Mouse (Mus musculus) MEL-GATA-1-ER (cell line): ENCODE results near the gene Anapc15-ps.

Source experiments
- DNase-seq: peaks from one replicate; pipeline ENCODE4 v3.0.0-alpha.2; 2012; ENCODE audit warnings: low read depth; ENCODE audit errors: extremely low read depth

Gene Anapc15-ps

DNA sequence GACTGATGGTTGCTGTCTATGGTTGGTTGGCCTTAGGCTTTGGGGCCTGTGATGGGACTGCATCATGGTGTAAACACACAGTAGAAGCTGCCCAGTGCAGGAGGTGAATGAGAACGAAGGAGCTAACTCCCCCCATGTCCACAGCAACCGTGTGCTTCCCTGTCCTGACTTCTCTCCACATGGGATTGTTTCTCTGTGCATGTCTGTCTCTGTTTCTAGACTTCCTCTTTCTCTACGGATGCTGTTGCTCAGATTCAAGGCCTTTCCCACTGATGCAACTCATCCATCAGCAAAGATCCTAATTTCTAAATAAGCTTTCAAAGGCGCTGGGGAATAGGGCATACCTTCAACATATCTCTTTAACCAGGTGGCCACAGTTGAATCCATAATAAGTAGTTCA is 3.4 kb downstream of the Anapc15-ps start:
- DNase-seq = no peak

DNA sequence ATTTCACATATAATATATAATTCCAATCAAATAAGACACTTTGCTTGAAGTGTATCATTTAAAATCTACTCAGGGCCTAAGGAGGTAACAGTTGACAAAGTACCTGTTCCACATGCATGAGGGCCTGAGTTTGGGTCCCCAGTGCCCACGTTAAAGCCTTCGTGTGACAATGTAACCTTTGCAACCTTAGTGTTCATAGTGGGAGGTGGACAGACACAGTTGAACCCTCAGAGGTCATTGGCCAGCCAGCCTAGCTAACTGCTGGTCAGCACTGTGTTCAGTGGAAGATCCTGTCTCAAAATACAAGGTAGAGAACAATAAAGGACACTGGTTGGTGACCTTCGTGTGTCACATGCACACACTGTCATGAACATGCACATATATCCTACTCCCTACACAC is 4.2 kb downstream of the Anapc15-ps start:
- DNase-seq = no peak

DNA sequence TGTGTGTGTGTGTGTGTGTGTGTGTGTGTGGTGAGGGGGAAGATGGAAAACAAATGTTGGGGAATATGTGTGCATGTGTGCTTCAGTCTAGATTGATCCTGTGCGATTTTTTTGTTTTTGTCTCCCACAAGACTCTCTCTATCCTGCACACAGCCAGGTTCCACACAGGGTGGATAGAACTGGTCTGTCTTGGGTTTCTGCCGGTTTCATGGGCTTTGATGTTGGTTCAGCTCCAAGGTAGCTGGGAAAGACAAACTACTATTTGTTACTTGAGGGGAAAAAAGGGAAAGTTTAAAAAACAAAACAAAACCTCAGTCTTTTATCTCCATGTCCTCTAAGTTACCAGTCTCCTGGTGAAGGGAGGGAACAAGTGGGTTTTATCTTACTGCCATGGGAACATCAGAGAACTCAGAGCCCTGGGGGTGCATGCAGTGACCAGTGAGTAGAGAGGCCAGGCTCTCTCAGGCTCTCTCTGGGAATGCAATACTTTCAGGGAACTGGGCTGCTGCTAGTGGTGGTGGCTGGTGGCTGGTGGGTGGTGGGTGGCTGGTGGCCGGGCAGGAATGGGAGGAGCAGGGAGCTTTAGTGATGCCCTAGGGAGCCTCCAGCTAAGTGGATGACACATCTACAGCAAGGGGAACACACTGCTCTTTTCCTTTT is 5.8 kb downstream of the Anapc15-ps start:
- no peak for DNase-seq

DNA sequence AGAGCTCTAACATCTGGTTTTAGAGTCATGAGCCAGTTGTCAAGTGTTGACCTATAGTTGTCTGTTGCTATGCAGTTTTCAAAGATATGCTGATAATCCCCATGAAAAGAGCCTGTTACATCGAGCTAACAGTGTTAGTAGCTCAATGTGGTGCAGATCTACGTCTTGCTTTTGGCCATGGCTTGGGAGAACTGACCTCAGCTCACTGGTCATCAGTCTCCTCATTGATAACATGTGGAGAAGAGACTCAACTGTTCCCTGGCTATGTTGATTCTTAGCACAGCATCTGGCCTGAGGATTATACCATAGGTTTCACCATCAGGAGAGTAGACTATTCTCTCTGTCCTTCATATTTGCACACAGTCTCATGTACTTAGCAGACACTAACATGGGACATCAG is 6.5 kb downstream of the Anapc15-ps start:
- no peak for DNase-seq

DNA sequence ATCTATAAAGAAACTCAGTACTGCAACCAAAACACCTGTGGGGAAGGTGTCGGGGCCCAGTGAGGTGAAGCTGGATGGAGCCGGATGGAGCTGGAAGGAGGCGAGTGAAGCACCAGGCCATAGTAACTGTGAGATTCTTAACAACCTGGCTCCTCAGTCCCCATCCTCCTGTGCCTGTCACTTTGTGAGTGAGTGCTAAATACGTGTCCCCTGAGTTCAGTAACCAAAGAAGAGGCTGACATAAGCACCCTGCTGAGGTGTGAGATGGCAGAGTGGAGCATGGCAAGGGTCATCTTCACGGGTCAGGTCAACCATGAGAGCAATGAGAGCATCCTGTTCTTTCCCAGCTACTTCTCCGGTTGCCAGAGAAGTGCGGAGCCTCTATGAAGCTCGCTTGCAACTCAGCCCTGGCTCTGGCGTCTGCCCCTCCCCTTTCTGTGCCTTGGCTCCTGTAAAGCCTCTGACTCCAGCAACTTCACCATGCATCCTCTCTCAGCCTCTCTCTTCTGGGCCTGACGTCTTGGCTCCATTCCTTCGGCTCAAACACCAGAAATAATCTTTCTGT is 7.7 kb downstream of the Anapc15-ps start:
- no peak for DNase-seq

DNA sequence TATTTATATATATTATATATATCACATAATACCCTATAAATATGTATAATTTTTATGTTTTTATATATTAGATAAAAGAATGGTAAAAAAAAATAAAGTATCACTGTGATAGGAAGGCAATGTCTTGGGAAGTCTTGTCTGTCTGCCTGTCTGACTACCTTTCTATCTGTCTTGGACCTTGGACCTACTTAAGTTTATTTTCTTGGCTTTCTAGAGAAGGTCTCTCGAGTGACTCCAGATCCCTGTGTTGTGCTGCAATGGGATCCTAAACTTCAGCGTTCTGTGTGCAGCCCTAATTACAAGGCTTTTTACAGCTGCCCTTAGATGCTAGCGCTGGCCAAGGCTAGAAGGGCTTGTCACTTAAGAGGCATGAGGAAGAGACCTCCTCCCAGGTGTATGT is 8.6 kb downstream of the Anapc15-ps start:
- DNase-seq = no peak

DNA sequence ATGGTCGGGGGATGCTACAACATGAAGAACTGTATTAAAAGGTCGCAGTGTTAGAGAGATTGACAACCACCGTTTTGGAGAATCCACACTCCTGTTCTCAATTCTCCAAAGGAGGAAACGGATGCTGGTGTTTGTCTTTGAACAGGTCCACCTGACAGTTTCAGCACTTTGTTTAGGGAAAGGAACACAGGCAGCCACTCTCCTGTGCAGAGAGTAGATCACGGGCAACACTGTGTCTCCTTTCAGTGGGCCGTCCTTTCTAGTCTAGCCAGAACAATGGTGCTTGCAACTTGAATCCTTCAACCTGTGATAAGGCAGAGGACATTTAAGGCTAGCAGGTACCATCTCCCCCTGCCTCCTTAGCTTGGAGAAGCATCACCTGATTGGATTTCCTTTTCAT is 12.9 kb downstream of the Anapc15-ps start:
- DNase-seq = no peak

DNA sequence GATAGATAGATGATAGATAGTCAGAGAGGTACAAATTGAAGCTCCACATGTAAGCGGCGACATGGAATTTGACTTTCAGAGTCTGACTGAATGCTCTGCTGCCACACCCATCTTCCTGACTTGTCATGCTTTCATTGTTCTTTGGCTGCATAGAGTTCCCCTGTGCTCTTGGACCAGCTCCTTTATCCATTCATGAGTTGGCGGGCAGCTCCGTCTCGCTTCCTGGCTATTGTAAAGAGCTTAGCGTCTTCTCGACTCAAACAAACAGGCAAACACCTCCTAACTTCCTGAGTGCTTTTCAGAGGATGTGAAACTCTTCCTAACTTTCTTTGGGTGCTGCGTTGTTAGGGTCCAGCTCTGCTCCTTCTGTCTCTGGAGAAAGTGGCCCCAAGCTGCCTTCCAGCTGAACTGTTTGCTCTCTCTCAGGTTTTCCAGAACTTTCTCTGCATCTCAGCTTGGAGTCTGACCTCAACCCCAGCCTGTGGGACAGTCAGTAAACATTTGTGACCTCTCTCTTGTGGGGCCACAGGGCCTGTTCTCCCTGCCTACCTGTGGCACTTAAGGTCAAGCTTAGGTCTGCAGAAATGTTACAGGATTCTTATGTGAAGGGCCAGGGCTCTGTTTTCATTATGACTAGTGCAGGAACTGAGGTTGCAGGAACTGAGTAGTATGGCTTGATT is 13.6 kb downstream of the Anapc15-ps start:
- DNase-seq = no peak

DNA sequence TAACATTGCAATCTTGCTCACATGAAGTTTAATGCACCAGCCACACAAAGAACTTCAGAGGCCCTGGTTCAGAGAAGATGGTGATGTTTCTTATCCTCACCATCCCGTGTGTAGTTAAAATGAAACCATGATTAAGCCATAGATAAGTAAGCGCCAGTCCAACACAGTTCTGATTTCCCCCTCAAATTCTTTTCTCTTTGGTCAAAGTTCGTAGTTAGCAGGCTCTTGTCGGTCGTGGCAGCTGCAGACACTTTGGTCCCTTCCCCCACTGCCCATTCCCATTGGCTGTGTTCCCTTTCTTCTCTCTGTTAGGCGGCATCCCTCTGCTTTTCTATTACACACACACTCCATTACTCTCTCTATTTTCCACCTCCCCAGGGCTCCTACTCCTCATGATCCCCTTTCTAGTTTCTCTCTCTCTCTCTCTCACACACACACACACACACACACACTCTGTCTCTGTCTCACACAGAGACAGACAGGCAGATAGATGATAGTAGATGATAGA is 14.4 kb downstream of the Anapc15-ps start:
- no peak for DNase-seq

DNA sequence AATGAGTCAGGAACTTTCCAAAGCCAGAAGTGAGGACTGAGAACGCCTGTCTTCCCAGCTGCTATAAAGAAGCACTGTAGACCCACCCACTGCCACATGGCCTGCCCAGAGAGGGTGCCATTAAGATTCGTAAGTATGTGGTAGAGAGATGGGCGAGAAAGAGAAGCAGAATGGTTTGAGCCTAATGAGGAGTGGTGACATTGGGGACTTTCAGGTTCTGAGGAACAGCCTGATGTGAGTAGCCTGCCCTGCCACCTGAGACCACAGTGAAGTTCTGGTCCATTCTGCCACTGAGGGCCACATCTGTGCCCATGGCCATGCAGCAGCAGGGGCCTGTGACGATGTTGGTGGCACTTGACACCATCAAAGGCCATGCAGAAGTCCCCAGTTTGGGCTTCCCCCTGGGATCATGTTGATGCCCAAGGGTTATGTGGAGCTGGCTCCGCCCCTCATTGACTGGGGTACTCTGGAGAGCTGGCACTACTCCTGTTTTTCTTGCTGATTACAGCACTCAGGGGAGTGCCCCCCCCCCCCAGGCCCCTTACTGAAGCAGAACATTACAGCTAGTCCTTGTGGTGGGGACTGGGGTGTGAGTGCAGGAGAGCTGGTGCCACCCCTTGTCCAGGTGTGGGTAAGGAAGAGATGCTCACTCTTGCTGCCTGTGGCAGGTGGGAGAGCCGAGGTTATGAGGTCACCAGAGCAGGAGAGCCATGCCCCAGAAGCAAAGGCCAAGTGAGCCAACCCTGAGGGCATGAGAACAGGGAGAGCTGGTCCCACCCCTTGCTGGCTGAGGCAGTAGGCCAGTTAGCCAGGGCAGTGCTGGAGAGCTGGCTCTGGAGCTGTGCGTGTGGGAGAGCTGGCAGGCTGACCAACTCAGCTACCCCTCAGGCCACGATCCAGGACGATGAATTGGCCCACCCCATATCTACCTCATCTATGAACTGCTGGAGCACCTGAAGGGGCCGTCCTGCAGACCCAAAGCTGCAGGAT is 16.7 kb downstream of the Anapc15-ps start:
- DNase-seq = no peak

DNA sequence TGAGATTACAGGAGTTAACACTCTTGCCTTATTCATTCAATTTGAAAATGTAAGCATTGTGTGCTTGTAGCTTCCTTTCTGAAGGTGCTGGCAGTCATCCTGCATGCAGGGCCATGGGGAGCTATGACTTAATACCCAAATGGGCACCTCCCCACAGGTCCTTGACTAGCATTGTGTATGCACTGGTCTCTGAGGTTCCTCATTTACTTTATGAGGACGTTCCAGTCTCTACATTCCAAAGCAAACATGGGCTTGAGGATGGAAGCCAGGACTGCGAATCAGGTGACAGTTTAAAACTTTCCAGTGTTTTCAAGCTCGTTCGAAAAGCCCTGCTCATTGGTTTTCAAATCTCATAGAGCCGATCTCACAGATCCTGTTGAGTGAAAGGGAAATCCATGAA is 21.1 kb downstream of the Anapc15-ps start:
- no peak for DNase-seq

DNA sequence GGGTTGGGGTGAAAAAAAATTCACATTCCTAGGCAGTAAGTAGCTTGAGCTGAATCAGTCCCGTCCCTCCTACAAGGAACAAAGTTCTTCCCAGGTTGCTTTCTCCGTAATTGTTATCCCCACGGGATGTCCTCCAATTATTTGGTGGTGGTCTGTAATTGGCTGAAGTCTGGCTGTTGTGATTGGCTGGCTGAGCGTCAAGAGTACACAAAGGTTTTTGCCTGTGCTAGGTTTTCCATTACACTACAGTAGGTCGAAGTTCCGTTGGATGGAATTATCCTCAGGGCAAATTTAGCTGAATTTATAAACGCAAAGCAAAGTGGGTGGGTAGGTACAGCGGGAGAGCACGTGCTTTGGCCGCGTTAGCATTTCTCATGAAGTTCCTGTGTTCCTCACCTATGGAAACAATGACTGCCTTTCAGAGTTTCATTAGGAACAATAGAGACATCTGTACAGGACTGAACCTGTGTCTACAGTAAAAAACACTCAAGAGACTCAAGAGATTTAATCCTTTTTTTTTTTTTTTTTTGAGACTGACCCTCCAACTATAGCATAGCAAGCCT is 24.8 kb downstream of the Anapc15-ps start:
- DNase-seq = no peak

DNA sequence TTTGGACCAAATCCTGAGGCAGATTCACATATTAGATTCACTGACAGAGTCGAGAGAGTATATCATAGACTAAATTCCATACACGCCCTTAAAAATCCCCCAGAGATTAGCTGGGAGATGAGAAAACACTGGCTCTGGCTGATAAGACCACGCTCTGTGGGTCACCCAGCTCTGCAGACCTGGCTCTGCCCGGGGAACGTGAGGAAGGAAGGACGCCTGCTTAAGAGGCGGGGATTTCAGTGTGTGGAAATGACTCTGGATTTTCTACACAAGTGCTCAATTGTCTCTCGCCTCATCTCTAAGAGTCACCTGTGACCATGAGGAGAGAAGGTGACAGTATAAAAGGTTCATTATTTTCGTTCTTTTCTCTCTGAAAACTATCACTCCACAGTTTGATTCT is 26.1 kb downstream of the Anapc15-ps start:
- DNase-seq = no peak

DNA sequence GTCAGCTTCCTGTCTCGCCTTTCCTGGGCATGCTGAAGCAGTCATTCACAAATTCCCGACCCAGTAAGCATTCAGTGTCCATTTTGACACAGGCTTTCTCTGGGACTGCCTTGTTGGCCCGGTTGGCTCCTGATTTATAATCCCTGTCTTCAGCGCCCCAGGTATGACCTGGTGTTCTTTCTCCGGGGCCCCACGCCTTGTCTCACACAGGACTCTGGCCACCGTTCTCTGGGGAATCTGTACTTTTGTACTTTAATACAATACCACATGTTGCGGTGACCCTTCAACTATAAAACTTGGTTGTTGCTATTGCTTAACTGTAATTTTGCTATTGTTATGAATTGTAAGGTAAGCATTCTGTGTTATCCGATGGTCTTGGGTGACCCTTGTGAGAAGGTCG is 26.7 kb downstream of the Anapc15-ps start:
- DNase-seq = no peak

DNA sequence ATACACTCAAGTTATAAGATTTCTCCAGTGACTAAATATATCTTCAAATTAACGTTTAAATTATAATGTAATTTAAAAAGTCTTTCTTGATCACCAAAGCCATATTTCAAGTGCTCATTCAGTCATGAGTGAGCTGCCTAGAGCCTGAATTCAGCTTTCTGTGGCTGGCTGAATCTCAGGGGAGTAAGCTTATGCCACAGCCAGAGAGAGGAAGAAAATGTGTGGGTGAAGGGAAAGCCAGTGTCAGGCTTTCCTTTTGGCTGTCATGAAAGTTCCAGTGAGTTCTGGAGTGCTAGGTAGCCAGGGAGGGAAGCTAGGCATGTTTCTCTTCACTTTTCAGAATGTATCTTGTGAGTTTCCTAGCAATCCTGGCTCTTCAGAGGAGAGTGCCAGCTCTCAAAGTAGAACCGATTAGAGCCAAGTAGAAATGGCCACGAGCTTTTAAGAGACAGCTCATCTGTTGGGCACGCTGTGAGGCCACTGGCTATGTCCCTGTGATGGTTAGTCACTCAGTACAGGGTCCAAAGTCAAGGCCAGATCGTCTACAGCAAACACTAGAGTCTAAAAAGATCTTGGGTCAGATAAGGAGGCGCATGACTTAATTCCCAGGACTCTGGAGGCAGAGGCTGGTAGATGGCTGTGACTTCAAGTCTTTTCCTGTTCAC is 29.4 kb downstream of the Anapc15-ps start:
- no peak for DNase-seq

DNA sequence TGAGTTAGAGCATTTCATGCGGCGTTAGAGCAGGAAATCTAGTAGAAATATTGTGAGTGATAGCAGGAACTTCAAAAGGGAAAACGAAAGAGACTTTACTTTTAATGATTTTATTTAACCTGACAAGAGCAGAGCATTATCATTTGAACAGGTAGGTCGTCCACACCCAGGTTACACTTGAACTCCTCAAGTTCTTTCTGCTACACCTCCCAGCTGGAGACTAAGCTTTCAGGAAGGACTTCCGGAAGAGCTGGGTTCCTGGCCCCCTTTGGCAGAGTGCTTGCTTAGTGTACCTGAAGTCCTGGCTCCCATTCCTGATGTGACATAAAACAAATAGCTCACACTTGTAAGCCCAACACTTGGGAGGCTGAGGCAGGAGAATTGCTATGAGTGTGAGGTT is 30.2 kb downstream of the Anapc15-ps start:
- no peak for DNase-seq

DNA sequence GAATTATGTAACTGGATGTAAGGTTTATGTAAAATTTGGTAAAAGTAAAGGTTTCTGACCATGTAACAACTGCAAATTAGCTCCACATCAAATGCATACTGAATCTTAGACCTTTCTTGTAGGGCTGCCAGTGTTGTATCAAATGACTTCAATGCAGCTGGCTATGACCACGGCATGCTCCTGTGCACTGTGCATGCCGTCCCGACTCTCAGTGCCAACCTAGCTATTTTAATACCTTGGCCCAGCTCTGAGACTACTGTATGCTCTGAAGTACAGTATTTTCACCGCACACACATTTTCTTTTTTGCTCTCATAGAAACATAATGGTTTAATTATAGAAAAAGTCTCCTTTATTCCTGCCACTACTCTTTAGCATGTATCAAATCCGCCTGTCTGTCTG is 31.9 kb downstream of the Anapc15-ps start:
- no peak for DNase-seq

DNA sequence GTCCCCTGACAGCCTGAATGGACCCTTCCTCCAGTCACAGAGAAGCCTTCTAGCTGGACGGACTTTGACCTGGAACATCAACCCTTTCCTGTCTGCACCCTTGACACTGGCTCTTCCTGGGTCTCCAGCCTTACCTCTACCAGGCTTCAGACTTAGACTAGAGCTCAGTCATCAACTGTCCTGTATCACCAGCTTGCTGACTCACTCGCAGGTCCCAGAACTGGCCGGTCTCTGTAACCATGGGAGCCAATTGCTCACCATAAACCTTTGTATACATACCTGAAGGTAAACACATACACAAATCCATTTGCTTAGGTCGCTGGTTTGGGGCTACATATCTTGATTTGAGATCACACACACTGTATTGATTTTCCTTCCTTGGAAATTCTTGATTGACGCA is 33.8 kb downstream of the Anapc15-ps start:
- DNase-seq = no peak

DNA sequence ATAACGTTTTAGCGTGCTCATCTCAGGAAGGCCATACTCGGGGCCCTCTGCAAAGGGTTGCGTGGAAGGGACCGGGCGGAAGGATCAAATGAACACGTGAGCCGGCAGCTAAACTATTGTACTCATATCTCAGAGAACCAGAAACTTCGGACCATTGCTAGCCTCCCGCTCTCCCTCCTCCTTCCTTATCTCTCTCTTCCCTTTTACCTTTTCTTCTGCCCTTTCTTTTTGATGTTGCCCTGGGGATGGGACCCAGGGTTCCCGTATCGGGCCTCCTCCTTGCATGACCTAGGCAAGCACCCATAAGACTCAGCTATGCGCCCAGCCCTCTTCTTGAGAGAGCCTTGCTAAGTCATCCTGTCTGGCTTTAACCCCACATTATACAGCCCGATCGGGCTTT is 38.5 kb downstream of the Anapc15-ps start:
- DNase-seq = no peak

DNA sequence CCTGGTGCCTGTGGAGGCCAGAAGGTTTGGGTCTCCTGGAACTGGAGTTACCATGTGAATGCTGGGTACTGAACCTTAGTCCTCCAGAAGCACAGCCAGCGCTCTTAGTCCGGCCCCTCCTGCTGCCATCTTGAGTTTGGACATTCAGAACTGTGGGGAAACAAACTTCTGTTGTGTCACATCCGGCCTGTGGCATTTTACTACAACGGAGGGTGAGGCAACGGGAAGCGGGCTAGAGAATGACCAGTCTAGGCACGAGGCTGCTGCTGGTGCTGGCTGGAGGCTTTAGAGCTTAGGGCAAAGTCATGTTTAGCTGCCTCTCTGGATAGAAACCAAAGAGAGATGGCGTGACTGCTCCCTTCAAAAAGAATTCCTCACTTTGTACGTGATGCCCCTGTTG is 39.0 kb downstream of the Anapc15-ps start:
- DNase-seq = no peak

DNA sequence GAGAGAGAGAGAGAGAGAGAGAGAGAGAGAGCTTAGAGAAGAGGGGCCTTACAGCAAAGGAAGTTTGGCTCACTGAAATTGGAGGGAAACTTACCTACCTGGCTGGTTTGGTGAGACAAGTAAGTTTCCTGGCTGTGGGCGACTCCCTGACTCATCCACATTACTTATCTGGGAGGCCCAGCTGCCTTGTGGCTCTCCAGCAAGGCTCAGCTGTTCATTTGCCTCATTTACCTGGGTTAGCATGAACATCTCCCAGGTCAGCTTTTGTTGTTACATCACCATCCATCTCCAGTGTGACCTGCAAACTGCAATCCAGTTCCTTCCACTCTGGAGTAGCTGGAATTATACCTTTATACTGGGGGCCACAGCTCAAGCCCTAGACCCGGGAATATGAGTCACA is 41.7 kb downstream of the Anapc15-ps start:
- DNase-seq = no peak
